Mouse (Mus musculus) heart, adult 18-20 months (tissue): ENCODE measurements around the gene Slc43a2. TPM values are rescaled to one million over a fixed set of nuclear protein-coding genes. Genes with fewer than 3 reads are reported as not detected.
A peak's percentile ranks its signal among the peaks of the same experiment; 100 is the strongest.

ENCODE experiments used
- DNase-seq, 2 experiments: peaks; one replicate each; pipeline ENCODE4 v3.0.0; 2021 to 2022; ENCODE audit warnings: mixed read lengths in 1 of 2
- microRNA-seq, 2 experiments: library from miRNA; unstranded; fragments of <30 nt; microRNA quantifications; one replicate each; pipeline ENCODE4 v1.2.0; 2022
- total RNA-seq, 2 experiments: library from RNA; stranded (reverse); gene quantifications; 2 replicates each; pipeline ENCODE4 v1.2.3; 2021

Slc43a2 gene
- total RNA-seq, 2 experiments from 2014 or later = 16.2 to 17.3 TPM

DNA sequence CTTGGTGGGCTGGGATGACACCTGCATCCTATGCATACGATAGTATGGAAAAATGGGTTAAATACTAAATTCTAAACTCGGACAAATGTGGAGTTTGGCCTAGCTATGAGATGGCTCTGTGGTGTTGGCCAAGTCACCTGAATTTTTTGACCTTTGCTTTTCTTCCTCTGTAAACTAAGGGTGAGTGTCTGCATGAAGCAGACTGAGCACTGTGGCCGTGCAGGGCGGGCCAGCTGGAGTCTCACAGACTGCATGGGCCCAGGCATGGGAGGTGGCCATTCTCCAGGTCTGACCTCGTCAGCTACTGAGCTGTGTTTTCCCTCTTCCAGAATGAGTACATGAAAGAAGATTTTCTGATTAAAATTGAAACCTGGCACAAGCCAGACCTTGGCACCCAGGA, 77.3 kb downstream of the Slc43a2 start:
- DNase-seq = no peak

GRCm38 (mm10) chr11:75610021-75610420, 78.5 kb downstream of the Slc43a2 start:
- DNase-seq = no peak

GRCm38 (mm10) chr11:75614769-75615168, 83.3 kb downstream of the Slc43a2 start:
- no peak for DNase-seq

DNA sequence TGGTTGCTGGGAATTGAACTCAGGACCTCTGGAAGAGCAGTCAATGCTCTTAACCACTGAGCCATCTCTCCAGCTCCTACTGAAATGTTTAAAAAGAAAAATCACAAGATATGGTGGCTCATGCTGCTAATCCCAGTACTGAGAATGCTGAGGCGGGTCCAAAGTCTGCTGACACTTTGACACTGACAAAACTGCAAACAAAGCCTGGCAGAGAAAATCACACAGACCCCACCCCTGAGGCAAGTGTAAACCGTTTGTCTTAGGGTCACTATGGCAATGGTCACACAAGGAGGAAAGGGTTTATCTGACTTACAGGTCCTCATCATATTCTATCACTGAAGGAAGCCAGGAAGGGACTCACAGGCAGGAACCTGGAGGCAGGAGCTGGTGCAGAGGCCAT, 84.1 kb downstream of the Slc43a2 start:
- DNase-seq = no peak

- no peak for DNase-seq
Observed at GRCm38 (mm10) chr11:75619133-75619532, 87.6 kb downstream of the Slc43a2 start.

DNA sequence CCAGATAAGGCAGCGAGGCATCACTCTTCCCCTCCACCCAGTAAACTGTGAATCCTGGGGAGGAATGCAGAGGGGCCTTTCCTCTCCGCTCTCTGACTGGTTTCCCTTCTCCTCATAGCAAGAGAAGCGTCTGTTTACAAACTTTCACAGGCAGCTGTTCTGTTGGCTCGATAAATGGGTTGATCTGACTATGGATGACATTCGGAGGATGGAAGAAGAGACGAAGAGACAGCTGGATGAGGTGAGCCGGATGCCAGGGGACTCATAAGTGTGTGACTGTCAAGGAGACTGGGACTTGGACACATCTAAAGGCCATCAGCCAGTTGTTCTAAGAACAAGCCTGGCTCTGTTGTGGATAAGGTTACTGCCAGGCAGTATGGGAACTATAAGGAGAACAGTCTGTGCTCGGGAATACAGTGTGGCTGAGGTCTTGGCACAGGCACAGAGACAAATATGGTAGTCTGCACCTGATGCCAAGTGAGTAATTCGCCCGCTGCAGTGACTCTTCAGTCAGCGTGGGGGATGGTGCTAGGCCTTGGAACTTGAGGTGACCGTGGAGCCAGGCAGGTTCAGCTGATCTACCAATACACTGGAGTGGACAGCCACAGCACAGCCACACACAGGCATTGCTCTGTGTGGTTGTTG, 88.8 kb downstream of the Slc43a2 start:
- DNase-seq = peak; percentile 75 to 84

DNA sequence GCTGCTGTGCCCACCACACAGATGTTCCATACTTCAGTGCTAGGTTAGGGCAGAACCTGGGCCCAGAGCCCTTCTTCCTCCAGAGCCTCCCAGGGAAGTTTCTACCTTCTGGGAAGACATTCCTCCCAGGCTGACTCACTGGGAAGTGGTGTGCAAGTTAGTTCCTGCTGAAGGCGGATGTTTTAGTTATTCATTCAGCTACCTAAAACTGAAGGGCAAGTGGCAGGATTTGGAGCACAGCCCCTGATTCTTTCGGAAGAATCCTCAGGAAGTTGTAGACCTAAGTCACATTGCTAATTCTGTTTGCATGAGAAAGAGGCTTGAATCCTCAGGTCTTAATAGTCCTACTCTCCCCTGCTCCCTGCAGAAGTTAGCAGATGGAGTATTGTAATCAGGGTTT, 89.9 kb downstream of the Slc43a2 start:
- no peak for DNase-seq

DNA sequence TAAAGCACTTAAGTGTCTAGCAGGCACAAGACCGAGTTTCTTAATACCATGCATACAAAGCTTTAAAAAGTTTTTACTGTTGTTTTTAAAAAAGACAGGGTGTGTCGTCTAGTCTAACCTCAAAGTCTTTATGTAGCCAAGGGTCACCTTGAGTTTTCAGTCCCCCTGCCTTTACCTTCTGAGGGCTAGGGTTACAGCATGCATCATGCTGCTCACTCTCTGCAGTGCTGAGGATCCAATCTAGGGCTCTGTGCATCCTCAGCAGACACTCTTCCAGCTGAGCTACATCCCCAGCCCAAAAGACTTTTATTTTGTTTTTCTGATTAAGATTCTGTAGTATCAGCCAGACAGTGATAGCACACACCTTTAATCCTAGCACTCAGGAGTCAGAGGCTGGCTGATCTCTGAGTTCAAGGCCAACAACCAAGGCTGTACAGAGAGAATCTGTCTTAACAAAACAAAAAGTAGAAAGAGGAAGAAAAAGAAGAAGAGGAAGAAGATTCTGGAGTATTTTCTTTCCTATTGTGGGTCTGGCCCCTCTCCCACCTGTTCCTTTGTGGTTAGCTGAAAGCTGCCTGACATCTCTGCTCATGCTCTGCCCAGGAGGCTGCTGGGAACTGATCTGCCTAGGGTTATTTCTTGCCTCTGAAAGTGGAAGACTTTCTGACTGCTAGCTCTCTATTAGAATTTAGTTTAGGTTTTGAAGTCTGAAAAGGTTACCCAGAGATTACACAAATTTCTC, 91.3 kb downstream of the Slc43a2 start:
- DNase-seq = no peak

GRCm38 (mm10) chr11:75624102-75624554, 92.6 kb downstream of the Slc43a2 start:
- peak in 1 of 2 experiments; percentile 72 for DNase-seq

DNA sequence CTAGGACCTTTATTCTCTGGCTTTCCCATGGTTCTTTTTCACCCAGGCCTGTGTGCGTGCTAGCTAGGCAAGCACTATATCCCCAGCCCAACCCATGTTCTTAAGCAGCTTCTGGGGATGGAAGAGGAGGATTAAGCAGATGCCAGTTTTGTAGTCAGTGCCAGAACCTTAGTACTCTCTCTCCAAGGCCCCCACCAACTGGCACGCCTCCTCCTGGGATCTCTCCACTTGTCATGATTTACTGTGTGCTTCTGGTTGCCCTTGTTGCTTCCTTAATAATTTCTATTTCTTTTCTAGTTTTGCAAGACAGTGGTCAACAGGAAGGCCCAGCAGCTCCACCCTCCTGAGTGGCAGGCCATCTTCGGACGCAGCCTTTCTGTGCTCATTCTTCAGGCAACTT, 94.3 kb downstream of the Slc43a2 start:
- no peak for DNase-seq

Small RNAs within 50 kb of the gene (microRNA-seq; reads per million reads assigned to microRNA genes)
- 0 to 0.76 reads per million in 2 experiments for gene Mir3971

Other genes with a start within 250 kb of the Slc43a2 start
- gene Rpa1, start 183.4 kb upstream of the Slc43a2 start, total RNA-seq = 10 to 100 TPM; 54.4 to 59.6 TPM
- 1 to 10 TPM; 5.9 to 7.2 TPM for gene Smyd4, start 183.3 kb upstream of the Slc43a2 start, total RNA-seq
- gene Serpinf1, start 109.0 kb upstream of the Slc43a2 start, total RNA-seq = 10 to 100 TPM; 16.0 to 21.0 TPM
- not detected for gene Serpinf2, start 92.1 kb upstream of the Slc43a2 start, total RNA-seq
- 1 to 10 TPM; 7.6 to 8.3 TPM for gene Wdr81, start 77.0 kb upstream of the Slc43a2 start, total RNA-seq
- 1 to 10 TPM; 2.4 to 4.9 TPM for gene Tlcd2, start 70.0 kb upstream of the Slc43a2 start, total RNA-seq
- 10 to 100 TPM; 86.5 to 92.7 TPM for gene Prpf8, start 44.9 kb upstream of the Slc43a2 start, total RNA-seq
- 10 to 100 TPM; 46.5 to 48.2 TPM for gene Rilp, start 21.6 kb upstream of the Slc43a2 start, total RNA-seq
- gene Scarf1, start 18.2 kb upstream of the Slc43a2 start, total RNA-seq = 1 to 10 TPM; 6.6 to 6.8 TPM
- gene Pitpna, start 56.4 kb downstream of the Slc43a2 start, total RNA-seq = 100 to 1,000 TPM in 1 of 2 experiments, 10 to 100 TPM in 1; 98.2 to 107 TPM
- gene Inpp5k, start 99.3 kb downstream of the Slc43a2 start, total RNA-seq = 10 to 100 TPM; 24.1 to 28.3 TPM
- 10 to 100 TPM; 87.2 to 96.1 TPM for gene Myo1c, start 118.8 kb downstream of the Slc43a2 start, total RNA-seq
- 10 to 100 TPM; 83.6 to 87.8 TPM for gene Crk, start 147.6 kb downstream of the Slc43a2 start, total RNA-seq
- gene Ywhae, start 201.2 kb downstream of the Slc43a2 start, total RNA-seq = 100 to 1,000 TPM; 547 to 552 TPM